Mouse (Mus musculus) midbrain, embryonic 13.5 days (tissue): ENCODE measurements at regions not wholly inside any gene's neighbourhood (a gene's known extent, or its start where the extent isn't known, plus 50 kb on each side); places are given as distances from the start of the nearest gene placed in this dataset.

Experiments used
- ATAC-seq: fragments of 200-750 bp; cut with Nextera tagmentation; 2 replicates; pipeline ENCODE4 v1.8.0; 2017; ENCODE audit warnings: mild to moderate bottlenecking, moderate TSS enrichment, moderate library complexity
- H3K27ac ChIP-seq: fragments of 300-500 bp; sonication (generic); 2 replicates; pipeline ENCODE4 v1.5.1; 2015; ENCODE audit warnings: inconsistent platforms, mild to moderate bottlenecking, moderate library complexity
- H3K27me3 ChIP-seq: fragments of 300-500 bp; sonication (generic); 2 replicates; pipeline ENCODE4 v1.6.1; 2015; ENCODE audit warnings: mild to moderate bottlenecking, inconsistent platforms
- H3K36me3 ChIP-seq: fragments of 300-500 bp; sonication (generic); 2 replicates; pipeline ENCODE4 v1.6.1; 2015; ENCODE audit warnings: mild to moderate bottlenecking, inconsistent platforms
- H3K4me1 ChIP-seq: fragments of 300-500 bp; sonication (generic); replicated peaks from 2 replicates; pipeline ENCODE4 v1.6.1; 2015; ENCODE audit warnings: inconsistent platforms
- H3K4me2 ChIP-seq: fragments of 300-500 bp; sonication (generic); replicated peaks from 2 replicates; pipeline ENCODE4 v1.6.1; 2015; ENCODE audit warnings: moderate library complexity, mild to moderate bottlenecking, inconsistent platforms
- H3K4me3 ChIP-seq: fragments of 300-500 bp; sonication (generic); replicated peaks from 2 replicates; pipeline ENCODE4 v1.5.1; 2015; ENCODE audit warnings: mild to moderate bottlenecking, inconsistent platforms
- H3K9ac ChIP-seq: fragments of 300-500 bp; sonication (generic); replicated peaks from 2 replicates; pipeline ENCODE4 v1.6.1; 2015; ENCODE audit warnings: mild to moderate bottlenecking, inconsistent platforms
- H3K9me3 ChIP-seq: fragments of 300-500 bp; sonication (generic); 2 replicates; pipeline ENCODE4 v1.6.1; 2016; ENCODE audit warnings: mild to moderate bottlenecking, inconsistent platforms
- WGBS: fragments of 180-500 bp; shearing (Covaris S2); methylation state at CpG from one replicate; pipeline ENCODE4 v1.1.7; 2015; 5-methylcytosine and 5-hydroxymethylcytosine counted together

DNA sequence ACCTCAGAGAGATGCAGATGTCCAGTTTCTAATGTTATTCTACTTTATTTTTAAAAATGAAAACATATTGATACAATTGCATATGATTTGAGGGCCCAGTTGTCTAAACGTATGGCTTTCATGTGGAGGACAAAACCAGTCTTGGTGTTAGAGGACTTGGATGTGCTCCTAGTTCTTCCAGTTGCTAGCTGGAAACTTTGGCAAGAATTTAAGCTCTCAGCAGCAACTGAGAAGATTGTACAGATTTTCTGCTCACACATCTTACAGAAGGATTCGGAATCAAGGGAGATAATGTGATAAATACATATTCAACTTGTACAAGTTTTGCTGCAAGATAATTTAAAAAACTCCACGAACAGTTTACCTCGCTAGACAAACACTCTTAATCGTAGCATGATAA, 105.6 kb upstream of the Myocd start:
- Histone ChIP-seq H3K4me3 (no peak overlapping the region), H3K4me2 (no peak overlapping the region), H3K27me3 (no peaks in the 10 kb centered on the region), H3K9me3 (no peaks in the 10 kb centered on the region), H3K9ac (no peak overlapping the region), H3K27ac (no peak overlapping the region), H3K4me1 (no peaks in the 10 kb centered on the region), H3K36me3 (no peaks in the 10 kb centered on the region)
- WGBS = 89% methylated on average over 5 of the region's 5 CpGs
- no peak for ATAC-seq

DNA sequence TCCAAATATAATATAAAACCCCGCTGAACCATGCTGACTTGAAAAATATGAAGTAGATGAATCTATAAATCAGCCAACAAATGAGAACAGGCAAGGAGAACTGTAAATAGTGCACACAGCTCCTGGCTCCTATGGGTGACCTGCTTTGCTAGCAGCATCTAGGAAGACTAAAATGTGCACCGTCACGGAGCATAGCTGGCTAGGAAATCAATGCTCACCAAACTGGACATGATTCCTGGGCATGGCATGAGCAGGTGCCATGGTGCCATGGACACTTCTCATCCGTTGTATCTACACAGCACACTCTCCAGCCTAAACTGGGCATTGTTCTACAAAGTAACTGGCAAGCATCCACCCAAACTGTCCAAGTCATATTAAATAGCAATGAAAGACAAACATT, 103.3 kb upstream of the Myocd start:
- 90% methylated on average over 4 of the region's 4 CpGs for WGBS
- no peak for ATAC-seq
- Histone ChIP-seq H3K4me1 (no peaks in the 10 kb centered on the region), H3K27me3 (no peaks in the 10 kb centered on the region), H3K36me3 (no peaks in the 10 kb centered on the region), H3K4me2 (no peak overlapping the region), H3K9me3 (no peaks in the 10 kb centered on the region), H3K4me3 (no peak overlapping the region), H3K27ac (no peak overlapping the region), H3K9ac (no peak overlapping the region)

DNA sequence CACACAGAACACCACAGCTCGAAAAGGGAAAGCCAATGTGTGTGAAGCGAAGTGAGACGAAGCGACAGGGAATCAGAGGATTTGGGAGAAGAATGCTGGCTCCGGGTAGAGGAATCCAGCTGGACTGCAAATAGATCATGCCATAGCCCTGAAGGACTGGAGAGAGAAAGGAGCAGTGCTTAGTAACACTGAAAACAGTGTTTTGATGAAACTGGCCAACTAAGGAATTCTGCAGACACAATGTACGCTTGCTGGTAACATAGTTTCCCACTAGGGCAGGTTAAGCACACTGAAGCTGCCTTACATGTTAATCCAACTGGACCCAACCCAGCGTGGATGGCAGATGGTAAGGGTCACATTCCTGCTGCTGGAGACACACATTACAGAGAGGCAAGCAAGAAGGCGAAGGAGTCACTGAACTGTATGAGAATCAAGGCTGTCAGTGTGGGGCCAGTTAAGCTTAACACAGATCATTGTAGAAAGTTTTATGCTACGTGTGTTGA, 102.6 kb upstream of the Myocd start:
- Histone ChIP-seq H3K9me3 (no peaks in the 10 kb centered on the region), H3K27me3 (no peaks in the 10 kb centered on the region), H3K36me3 (no peaks in the 10 kb centered on the region), H3K4me1 (no peaks in the 10 kb centered on the region), H3K9ac (no peak overlapping the region), H3K4me2 (no peak overlapping the region), H3K4me3 (no peak overlapping the region), H3K27ac (no peak overlapping the region)
- 58% methylated on average over 9 of the region's 9 CpGs for WGBS
- no peak for ATAC-seq

DNA sequence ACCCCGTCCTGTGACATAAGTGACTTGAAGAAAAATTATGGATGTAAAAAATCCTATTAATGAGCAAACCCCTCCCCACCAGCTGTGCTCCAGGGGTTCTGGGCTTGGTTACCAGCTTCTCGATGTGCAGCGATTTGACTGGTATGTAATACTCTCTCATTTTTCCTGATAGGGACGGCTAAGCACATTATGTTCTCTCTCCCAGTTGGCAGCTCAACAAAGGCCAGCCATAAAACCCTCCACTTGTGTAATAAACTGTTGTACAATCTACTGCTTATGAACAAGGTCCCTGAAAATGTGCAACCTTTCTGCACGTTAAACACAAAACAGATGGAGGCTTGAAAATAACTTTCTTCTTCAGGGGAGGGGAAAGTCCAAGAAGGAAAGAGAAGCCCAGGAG, 98.0 kb upstream of the Myocd start:
- H3K4me1 ChIP-seq = no peaks in the 10 kb centered on the region
- no peaks in the 10 kb centered on the region for H3K9me3 ChIP-seq
- H3K36me3 ChIP-seq = no peaks in the 10 kb centered on the region
- no peak for ATAC-seq
- H3K27ac ChIP-seq = no peak overlapping the region
- WGBS = 72% methylated on average over 5 of the region's 5 CpGs
- H3K9ac ChIP-seq = no peak overlapping the region
- no peak overlapping the region for H3K4me2 ChIP-seq
- no peaks in the 10 kb centered on the region for H3K27me3 ChIP-seq
- no peak overlapping the region for H3K4me3 ChIP-seq

DNA sequence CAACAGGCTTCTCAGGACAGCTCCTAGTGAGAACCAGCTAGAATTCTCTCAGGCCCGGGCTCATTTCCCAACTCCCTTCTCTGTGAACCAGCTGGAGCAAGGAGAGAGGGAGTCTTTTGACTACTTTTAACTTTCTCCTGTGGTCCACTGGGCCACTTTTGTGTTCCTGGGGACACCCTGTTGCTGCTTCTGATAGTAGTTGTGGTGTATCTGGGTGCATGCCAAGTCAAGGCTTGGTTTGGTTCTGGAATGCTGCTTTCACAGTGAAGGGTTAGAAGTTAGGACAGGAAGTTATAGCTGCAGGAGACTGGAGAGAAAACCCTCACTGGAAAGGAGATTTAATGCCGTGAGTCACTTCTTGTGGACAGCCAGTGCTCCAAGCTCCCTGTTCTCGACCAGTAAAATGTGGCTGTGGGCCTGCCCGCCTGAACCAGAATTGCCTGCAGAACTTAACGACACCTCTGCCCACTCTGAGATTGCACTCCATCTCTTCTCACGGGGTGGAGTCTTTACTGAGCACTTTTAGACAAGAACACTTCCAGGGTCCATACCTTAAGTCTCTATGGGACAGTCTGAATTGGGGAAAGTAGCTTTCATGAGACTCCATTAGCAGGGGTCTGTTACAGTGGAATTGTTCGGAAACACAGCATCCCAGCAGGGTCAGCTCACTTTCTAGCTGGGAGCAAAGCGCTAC, 97.0 kb upstream of the Myocd start:
- no peaks in the 10 kb centered on the region for H3K36me3 ChIP-seq
- H3K4me1 ChIP-seq = no peaks in the 10 kb centered on the region
- H3K9ac ChIP-seq = no peak overlapping the region
- H3K27me3 ChIP-seq = no peaks in the 10 kb centered on the region
- no peak overlapping the region for H3K27ac ChIP-seq
- ATAC-seq = no peak
- 85% methylated on average over 8 of the region's 8 CpGs for WGBS
- H3K9me3 ChIP-seq = no peaks in the 10 kb centered on the region
- no peak overlapping the region for H3K4me3 ChIP-seq
- no peak overlapping the region for H3K4me2 ChIP-seq

DNA sequence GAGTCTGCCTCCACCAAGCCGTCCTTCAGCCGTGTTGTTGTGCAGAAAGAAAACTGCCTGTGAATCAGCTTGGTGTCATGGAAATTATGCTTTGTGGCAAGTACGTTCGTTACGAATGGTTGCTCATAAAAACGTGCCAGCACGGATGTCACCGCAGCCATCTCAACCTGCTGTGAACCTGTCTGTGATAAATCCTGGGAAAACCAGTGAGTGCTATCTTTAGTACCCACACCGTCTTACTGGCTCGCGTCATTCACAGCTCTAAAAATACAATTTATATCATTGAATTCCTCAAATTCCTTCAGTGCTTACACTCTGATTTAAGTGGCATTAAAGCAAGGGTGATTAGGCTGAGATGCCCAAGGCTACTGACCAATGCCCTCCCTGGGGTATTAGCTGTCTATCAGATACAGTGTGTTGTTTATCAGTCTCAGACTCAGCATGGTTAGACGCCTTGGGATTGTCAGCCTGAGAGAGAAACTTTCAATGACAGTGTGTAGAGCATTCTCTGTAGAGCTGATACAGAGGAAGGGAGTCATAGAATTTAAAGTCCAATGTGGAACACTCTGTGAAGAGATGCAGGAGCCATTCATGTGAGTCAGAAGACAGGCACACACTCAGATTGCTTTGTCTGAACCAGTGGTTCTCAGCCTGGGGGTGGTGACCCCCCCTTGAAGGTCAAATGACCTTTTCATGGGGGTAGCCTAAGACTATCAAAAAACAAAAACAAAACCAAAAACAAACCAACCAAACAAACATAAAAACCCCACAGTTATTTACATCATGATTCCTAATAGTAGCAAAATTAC, 96.2 kb upstream of the Myocd start:
- no peak overlapping the region for H3K27ac ChIP-seq
- H3K9me3 ChIP-seq = no peaks in the 10 kb centered on the region
- H3K36me3 ChIP-seq = no peaks in the 10 kb centered on the region
- H3K4me1 ChIP-seq = no peaks in the 10 kb centered on the region
- no peaks in the 10 kb centered on the region for H3K27me3 ChIP-seq
- no peak overlapping the region for H3K4me2 ChIP-seq
- WGBS = 75% methylated on average over 12 of the region's 12 CpGs
- no peak overlapping the region for H3K4me3 ChIP-seq
- ATAC-seq = no peak
- no peak overlapping the region for H3K9ac ChIP-seq

DNA sequence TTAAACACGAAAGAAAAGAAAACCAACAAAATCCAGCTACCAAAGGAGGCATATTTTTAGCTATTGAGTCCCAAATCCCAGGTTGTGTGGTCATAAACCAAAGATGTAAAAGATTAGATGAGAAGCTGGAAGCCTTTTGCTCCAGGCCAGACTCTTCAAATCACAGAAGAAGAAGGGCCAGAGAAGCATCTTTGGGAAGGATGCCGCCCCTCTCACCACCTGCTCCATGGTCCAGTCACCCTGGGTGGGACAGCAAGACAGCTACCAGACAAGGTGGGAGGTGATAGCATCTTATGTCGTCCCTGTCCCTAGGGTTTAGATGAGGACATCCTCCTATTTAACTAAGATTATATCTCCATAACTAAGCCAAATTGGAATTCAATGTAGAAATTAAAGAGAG, 95.1 kb upstream of the Myocd start:
- ATAC-seq = no peak
- H3K4me1 ChIP-seq = no peaks in the 10 kb centered on the region
- H3K36me3 ChIP-seq = no peaks in the 10 kb centered on the region
- no peak overlapping the region for H3K27ac ChIP-seq
- no peak overlapping the region for H3K4me2 ChIP-seq
- no peak overlapping the region for H3K4me3 ChIP-seq
- no peaks in the 10 kb centered on the region for H3K9me3 ChIP-seq
- WGBS = 83% methylated on average over 3 of the region's 3 CpGs
- no peaks in the 10 kb centered on the region for H3K27me3 ChIP-seq
- no peak overlapping the region for H3K9ac ChIP-seq

DNA sequence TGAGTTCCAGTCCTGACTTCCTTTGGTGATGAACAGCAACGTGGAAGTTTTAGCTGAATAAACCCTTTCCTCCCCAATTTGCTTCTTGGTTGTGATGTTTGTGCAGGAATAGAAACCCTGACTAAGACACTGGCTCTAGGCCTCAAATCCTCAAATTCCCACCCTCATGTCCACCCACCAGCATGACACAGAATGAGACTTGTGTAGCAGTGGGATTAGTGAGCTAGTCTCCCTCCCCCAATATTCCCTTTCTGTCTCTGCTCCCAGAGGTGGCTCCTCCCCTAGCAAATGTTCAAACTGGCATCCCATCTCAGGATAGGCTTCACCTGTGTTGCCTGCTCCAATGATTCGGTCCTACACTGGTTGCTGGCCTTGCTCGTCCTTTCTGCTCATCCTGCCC, 94.1 kb upstream of the Myocd start:
- Histone ChIP-seq H3K9me3 (no peaks in the 10 kb centered on the region), H3K9ac (no peak overlapping the region), H3K36me3 (no peaks in the 10 kb centered on the region), H3K4me2 (no peak overlapping the region), H3K4me1 (no peaks in the 10 kb centered on the region), H3K27me3 (no peaks in the 10 kb centered on the region), H3K27ac (no peak overlapping the region), H3K4me3 (no peak overlapping the region)
- 93% methylated on average over 3 of the region's 3 CpGs for WGBS
- ATAC-seq = no peak

DNA sequence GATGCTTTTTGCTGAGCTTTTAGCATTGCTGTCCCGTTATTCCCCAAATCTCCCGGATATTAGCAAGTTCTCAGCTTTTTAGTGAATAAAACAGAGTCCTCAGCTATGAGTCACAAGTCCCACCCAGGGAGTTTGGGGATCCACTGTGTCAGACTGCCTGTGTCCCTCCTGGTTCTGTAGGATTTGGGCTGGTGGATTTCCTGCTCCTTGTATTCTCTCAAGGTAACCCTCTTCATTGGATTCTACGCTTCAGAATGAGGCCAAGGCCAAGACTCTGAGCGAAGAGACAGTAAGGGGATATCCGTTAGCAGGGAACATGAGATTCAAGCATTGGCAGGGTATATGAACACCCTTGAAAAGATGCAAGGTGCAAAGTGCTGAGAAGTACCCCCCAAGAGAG, 90.9 kb upstream of the Myocd start:
- no peak for ATAC-seq
- 93% methylated on average over 5 of the region's 5 CpGs for WGBS
- no peak overlapping the region for H3K4me3 ChIP-seq
- no peaks in the 10 kb centered on the region for H3K4me1 ChIP-seq
- no peak overlapping the region for H3K4me2 ChIP-seq
- no peaks in the 10 kb centered on the region for H3K9me3 ChIP-seq
- H3K36me3 ChIP-seq = no peaks in the 10 kb centered on the region
- H3K27me3 ChIP-seq = no peaks in the 10 kb centered on the region
- H3K27ac ChIP-seq = no peak overlapping the region
- H3K9ac ChIP-seq = no peak overlapping the region

DNA sequence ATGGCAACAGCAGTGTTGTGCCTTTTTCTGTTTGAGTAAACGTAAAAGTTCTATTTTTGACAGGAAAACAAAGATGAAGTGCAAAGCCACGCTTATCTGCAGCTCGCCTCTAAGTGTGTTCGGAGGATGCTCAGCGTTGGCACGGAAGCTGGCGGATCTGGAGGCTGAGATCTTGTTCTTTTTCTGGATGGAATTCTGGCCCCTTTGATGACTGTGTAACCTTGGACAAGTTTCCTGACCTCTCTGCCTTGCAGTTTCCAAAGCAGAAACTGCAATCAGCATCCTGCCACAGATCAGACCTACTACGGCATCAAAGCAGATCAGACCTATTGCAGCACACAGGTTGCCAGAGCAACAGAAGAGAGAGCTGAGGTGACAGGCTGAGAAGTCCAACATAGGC, 89.1 kb upstream of the Myocd start:
- Histone ChIP-seq H3K9me3 (no peaks in the 10 kb centered on the region), H3K4me2 (no peak overlapping the region), H3K36me3 (no peaks in the 10 kb centered on the region), H3K4me3 (no peak overlapping the region), H3K9ac (no peak overlapping the region), H3K4me1 (no peaks in the 10 kb centered on the region), H3K27ac (no peak overlapping the region), H3K27me3 (no peaks in the 10 kb centered on the region)
- WGBS = 78% methylated on average over 8 of the region's 8 CpGs
- ATAC-seq = no peak

DNA sequence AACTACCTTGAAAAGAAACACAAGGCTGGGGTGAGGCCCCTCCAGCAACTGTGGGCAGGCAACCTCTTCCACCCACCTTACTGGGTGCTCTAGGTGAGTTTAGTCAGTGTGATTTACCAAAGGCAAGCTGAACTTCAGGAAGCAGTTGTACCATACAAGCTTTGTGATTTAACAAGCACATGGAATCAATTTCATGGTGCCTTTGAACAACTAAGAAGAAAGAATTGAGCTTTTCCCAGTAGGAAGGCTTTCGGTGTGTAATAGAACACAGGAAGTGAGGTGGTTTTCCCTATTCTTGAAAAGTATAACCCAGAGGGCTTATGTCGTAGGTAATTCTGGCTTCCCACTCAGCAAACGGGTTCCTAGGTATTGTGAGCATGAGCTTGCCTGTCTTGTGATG, 82.7 kb upstream of the Myocd start:
- Histone ChIP-seq H3K4me2 (no peak overlapping the region), H3K27me3 (no peaks in the 10 kb centered on the region), H3K27ac (no peak overlapping the region), H3K36me3 (no peaks in the 10 kb centered on the region), H3K9me3 (no peaks in the 10 kb centered on the region), H3K4me3 (no peak overlapping the region), H3K9ac (no peak overlapping the region), H3K4me1 (no peaks in the 10 kb centered on the region)
- WGBS = 56% methylated on average over 3 of the region's 3 CpGs
- ATAC-seq = no peak

DNA sequence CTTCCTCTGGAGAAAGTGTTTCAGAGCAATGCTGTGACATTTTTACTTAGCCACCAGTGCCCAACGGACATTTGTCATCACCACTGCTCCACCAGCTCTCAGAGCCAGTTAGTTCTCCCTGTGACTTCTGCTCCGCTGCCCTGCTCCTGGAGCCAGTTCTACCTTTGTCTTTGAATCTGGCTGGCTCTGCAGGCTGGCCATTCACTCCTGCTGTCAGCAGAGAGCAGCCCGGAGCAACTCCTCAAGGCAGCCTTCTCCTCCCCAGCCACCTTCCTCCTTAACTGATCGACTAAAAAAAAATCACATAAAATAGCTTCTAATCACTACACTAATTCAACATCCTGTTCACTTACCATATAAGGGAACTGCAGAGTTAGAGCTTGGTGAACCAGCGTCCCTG, 79.2 kb upstream of the Myocd start:
- 56% methylated on average over 5 of the region's 5 CpGs for WGBS

More for the DNA sequence above, 79.2 kb upstream of the Myocd start:
- no peak overlapping the region for H3K4me2 ChIP-seq
- H3K4me1 ChIP-seq = no peaks in the 10 kb centered on the region
- H3K27ac ChIP-seq = no peak overlapping the region
- H3K9me3 ChIP-seq = no peaks in the 10 kb centered on the region
- H3K36me3 ChIP-seq = no peaks in the 10 kb centered on the region
- no peak overlapping the region for H3K9ac ChIP-seq
- no peak overlapping the region for H3K4me3 ChIP-seq
- no peak for ATAC-seq
- H3K27me3 ChIP-seq = no peaks in the 10 kb centered on the region
